Mouse (Mus musculus): Measurements from ENCODE around the gene Dennd4b. TPM values are rescaled to one million over a fixed set of nuclear protein-coding genes. Genes with fewer than 3 reads are reported as not detected.
"Not testable (repeated sequence)": the region's sequence is repeated elsewhere in the genome, so short reads cannot be mapped to it uniquely, and the experiment has no call there.

Gene Dennd4b
- total RNA-seq, 2 experiments from 2014 or later, result 30.5 to 33.4 TPM

DNA sequence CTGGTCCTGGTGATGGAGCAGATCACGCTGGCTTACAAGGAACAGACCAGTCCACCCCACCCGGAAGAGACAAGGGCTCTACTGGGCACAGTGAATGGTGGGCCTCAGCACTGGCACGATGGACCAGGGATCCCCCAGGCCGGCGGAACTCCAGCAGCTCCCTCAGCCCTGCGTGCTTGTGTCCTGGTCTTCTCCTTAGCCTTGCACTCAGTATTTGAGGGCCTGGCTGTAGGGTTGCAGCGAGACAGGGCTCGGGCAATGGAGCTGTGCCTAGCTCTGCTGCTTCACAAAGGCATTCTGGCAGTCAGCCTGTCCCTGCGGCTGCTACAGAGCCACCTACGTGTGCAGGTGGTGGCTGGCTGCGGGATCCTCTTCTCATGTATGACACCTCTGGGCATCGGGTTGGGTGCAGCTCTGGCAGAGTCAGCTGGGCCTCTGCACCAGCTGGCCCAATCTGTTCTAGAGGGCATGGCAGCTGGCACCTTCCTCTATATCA lies 13.2 kb upstream of the Dennd4b start:
- intact Hi-C loops (cut with DNase I), result not testable (repeated sequence)
- peak in 1 of 2 experiments; percentile 46 for DNase-seq (ENCODE audit: low spot score in 2 of 2)

DNA sequence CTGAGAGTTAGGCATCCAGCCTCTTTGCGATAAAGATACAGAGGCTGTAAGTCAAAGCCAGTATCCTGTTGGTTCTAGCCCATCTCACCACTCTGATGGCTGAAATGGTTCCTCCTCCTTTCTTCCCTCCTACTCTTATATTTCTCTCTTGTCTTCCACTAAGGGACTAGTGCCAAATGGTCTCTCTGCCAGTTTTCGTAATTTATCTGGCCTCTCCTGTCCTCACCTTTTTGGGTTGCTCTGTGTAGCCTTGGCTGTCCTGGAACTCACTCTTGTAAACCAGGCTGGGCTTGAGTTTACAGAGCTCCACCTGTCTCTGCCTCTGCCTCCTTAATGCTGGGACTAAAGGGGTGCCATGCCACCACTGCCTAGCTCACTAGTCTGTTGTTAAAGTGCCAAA lies 12.3 kb upstream of the Dennd4b start:
- intact Hi-C loops (cut with DNase I); DNase-seq (ENCODE audit: low spot score in 2 of 2): not testable (repeated sequence)

DNA sequence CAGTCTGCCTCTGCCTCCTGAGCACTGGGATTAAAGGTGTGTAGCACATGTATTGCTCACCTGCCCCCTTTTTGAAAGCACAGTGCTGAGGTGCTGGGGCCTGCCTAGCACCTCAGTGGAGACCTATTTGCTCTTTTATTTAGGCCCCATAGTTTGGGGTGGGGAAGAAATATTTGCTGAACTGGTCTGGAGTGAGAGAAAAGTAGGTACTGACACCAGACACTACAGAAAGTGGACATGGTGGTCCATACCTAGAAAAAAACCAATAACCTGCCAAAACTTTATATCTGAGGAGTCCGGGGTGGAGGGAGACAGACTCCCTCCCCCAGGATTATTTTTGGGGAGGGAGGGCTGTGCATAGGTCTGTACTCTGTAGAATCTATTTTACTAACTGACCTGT lies 11.8 kb upstream of the Dennd4b start:
- DNase-seq (ENCODE audit: low spot score in 2 of 2); intact Hi-C loops (cut with DNase I): not testable (repeated sequence)

DNA sequence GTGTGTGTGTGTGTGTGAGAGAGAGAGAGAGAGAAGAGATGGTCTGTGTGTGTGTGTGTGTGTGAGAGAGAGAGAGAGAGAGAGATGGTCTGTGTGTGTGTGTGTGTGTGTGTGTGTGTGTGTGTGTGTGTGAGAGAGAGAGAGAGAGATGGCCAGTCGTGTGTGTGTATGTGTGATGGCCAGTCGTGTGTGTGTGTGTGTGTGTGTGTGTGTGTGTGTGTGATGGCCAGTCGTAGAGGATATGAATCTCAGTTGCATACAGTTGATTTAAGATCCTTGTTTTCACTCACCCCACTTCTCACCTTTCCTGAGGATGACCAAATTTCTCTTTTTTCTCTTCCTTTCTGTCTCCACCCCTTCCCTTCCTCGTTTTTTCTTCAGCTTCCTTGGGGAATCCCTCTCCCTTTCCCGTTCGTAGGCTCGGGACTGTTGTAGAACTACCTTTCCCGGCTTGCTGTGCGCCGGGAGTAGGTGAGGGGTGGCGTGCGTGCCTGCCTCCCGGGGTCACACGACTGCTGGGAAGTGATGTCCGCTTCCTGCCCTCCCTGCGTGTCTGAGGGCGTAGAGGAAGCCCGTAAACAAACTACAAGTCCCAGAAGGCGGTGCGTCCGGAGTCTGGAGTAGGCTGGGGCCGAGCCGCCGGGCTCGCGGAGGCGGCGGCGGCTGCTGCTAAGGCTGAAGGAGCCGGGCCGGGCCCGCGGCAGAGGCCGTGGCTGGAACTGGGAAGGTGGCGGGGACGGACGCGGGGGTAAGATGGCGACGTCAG lies 11.1 kb upstream of the Dennd4b start, which contains the start of gene Crtc2:
Gene Crtc2 (plus strand): TSS at position 511 of the 766 bp plus-strand sequence.
- intact Hi-C loops (cut with DNase I), result no loop called here
- peak; percentile 97 to 99 for DNase-seq (ENCODE audit: low spot score in 2 of 2)

DNA sequence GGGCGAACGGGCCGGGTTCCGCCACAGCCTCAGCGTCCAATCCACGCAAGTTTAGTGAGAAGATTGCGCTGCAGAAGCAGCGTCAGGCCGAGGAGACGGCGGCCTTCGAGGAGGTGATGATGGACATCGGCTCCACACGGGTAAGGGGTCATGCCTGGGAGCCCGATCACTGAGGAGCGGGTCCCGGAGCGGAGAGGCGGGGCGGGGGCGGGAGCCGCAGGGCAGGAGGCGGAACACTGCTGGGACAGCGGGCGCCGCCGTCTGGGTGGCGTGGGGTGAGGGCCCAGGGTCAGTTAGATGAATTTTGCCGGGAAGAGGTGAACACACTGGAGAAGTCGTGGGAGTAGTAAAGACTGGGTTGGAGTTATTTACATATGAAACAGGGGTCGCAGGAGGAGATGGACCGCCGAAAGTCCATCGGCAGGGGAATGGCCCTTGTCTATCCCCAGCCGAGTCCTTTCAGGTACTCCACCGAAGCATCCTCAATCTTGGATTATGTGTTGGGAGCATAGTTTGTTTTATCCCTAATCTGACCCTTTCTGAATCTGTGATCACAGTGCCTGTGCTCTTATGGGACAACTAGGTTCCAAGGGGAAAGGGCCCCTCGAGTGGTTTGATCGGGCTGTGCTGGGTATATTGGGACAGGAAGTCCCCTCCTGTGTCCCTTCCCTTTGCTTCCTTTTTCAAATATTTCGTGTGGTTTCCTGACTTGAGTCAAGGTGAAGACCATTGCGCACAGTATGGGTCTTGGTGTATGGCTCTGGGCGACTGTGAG lies 10.4 kb upstream of the Dennd4b start:
- no peak for DNase-seq (ENCODE audit: low spot score in 2 of 2)
- intact Hi-C loops (cut with DNase I), result no loop called here

DNA sequence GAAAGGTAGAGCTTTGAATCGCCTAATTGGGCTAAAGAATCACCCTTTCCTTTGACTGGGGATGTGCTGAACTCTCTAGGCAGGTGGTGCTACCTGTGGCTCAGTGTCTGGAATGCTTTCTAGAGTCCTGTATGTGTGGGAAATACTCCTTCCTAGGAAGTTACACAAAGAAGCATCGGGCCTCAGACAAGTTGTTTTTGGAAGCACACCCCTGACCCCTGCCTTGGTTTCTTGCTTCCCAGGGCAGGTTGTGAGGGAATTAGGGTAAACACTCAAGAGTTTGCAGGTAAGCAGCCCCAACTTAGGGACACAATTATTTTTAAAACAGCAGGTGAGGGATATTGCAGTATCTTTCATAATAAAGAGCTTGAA lies 9.8 kb upstream of the Dennd4b start:
- no peak for DNase-seq (ENCODE audit: low spot score in 2 of 2)
- intact Hi-C loops (cut with DNase I), result no loop called here

DNA sequence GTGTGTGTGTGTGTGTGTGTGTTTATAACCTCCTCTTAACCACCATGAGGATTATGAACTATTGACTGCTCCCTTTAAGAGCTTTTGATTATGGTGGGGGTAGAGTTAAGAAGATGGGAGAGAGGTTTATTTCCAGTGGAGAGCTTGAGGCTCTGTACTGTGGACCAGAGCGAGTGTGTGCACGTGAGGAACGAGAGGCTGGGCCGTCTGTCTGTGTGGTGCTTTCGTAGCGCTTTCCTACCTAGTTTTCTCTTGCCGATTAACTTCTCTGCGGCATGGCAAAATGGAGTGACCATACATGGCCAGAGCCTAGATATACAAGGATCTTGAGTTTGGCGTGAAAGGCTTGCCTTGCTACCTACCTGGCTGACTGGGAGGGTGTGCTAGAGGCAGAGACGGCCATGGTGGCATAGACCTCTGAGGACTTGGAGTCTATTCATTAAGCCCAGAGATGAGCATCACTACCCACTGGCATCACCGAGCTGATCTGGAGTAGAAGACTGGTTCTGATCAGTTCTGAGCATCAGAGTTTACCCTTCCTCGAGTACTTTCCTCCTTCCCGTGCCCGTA lies 9.1 kb upstream of the Dennd4b start:
- intact Hi-C loops (cut with DNase I), result no loop called here
- DNase-seq (ENCODE audit: low spot score in 2 of 2), result no peak

DNA sequence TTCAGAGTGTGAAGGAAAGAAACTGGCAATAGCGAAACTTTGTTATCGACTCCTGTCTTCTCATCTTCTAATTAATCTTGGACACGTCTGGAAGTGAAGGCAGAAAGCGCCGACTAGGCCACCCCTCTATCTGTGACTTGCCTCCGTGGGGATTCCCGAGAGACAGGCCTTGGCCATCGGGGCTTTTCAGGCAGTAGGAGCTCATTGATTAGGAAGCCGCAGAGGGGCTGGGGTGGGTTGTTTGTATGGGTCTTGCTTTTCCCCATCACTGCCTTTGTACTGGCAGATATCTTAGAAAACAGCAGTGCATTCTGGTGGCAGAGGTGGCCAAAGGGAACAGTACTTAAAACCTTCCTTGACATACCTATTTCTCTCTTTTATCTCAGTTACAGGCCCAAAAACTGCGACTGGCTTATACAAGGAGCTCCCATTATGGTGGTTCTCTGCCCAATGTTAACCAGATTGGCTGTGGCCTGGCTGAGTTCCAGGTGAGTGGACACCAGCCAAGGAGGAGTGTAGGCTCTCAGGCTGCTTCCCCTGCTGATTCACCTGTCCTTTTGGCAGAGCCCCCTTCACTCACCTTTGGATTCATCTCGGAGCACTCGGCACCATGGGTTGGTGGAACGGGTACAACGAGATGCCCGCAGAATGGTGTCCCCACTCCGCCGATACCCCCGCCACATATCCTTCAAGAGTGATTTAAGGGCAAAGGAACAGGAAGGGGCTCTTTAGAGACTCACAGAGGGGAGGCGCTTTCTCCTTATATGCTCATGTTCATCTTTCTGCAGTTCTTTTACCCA lies 8.1 kb upstream of the Dennd4b start:
- intact Hi-C loops (cut with DNase I), result no loop called here
- DNase-seq (ENCODE audit: low spot score in 2 of 2), result no peak

DNA sequence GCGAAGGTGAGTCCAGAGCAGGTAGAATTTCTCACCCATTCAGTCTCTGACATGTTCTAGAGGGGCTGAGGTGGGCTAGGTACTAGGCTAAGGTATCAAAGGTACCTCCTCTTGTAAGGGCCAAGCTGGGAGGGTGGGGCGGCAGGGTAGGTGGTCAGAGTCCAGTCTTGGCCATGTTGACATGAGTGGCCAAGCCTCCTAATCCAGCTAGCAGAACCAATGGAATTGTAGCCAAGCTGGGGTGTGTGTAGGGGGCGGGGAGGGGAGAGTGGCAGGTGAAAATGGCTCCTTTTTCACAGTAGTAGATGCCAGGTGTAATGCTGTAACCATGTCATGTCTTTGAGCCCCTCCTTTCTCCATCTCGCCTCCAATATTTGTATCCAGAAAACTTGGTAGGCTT lies 6.5 kb upstream of the Dennd4b start:
- no peak for DNase-seq (ENCODE audit: low spot score in 2 of 2)
- intact Hi-C loops (cut with DNase I), result no loop called here

DNA sequence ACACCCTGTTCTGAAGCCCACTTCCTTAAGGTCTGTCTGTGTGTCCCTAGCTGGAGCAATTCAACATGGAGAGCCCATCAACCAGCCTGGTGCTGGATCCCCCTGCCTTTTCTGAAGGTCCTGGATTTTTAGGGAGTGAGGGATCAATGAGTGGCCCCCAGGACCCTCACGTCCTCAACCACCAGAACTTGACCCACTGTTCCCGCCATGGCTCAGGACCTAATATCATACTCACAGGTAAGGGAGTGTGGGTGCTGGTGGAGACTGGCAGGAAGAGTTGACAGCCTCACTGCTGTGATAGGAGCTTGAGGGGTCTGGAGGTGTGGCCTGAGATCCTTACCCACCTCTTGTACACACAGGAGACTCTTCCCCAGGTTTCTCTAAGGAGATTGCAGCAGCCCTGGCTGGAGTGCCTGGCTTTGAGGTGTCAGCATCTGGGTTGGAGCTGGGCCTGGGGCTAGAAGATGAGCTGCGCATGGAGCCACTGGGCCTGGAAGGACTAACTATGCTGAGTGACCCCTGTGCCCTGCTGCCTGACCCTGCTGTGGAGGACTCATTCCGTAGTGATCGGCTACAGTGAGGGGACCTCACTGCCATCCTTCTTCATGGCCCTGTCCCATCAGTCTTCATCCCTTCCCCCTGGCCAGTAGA lies 1.7 kb upstream of the Dennd4b start:
- intact Hi-C loops (cut with DNase I), result no loop called here
- DNase-seq (ENCODE audit: low spot score in 2 of 2), result no peak

DNA sequence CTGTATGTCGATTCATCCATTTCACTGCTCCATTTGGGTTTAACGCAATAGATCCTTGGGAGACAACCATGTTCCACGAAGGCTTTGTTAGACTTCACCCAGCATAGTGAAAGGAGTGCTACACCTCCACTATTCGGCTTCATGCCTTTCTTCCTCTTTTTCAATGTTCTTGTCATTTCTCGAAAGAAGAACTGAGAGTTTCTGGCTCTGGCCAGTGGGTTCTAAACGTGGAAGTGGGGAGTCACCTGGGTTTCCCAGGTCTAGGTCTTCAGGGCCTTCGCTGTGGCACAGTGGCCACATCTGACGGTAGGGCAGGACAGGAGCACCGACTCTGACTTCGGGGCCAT lies 325 bp upstream of the Dennd4b start:
- intact Hi-C loops (cut with DNase I), result loop anchor here (1.0 to 5.0 kb wide), 2 partner anchors 28 to 108 kb away; no protein-coding TSS in a partner anchor
- no peak for DNase-seq (ENCODE audit: low spot score in 2 of 2)

DNA sequence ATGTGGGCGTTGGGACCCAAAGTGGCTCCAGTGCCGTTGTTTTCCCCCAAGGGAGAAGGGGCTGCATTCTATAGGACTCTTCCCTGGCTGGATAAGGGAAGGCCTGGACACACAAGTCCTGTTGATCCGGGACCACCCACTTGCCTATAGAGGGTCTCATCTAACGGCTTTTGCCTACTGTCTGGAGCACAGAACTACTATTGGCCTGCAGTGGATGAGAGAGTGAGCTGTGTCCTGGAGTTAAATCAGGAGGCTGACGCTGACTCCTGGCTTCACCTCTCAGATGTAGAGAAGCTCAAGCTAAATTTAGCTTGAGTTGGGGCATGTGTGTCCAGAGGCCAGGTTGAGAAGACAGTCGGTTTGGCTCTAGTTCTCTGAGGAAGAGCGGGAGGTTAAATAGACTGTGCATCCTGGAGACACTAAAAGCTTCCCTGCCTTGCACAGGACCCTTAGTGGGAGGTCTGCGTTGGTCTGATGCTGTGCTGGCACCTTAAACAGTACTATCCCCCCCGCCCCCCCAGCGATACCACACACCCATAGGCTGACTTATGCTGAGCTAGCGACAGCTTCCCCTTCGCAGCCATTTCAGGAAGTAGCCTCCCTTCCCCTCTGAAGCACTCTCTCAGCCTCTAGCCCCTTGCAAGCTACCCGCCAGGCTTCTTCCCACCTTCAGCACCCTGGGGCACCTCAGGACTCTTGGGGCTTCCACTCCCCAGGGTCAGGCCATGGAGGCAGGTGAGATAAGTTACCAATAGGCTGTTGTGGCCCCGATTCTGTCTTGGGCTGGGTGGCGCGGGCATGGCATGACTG lies 1.2 kb downstream of the Dennd4b start:
- no peak for DNase-seq (ENCODE audit: low spot score in 2 of 2)
- intact Hi-C loops (cut with DNase I), result loop anchor here (1.0 to 5.0 kb wide), 2 partner anchors 26 to 106 kb away; no protein-coding TSS in a partner anchor

DNA sequence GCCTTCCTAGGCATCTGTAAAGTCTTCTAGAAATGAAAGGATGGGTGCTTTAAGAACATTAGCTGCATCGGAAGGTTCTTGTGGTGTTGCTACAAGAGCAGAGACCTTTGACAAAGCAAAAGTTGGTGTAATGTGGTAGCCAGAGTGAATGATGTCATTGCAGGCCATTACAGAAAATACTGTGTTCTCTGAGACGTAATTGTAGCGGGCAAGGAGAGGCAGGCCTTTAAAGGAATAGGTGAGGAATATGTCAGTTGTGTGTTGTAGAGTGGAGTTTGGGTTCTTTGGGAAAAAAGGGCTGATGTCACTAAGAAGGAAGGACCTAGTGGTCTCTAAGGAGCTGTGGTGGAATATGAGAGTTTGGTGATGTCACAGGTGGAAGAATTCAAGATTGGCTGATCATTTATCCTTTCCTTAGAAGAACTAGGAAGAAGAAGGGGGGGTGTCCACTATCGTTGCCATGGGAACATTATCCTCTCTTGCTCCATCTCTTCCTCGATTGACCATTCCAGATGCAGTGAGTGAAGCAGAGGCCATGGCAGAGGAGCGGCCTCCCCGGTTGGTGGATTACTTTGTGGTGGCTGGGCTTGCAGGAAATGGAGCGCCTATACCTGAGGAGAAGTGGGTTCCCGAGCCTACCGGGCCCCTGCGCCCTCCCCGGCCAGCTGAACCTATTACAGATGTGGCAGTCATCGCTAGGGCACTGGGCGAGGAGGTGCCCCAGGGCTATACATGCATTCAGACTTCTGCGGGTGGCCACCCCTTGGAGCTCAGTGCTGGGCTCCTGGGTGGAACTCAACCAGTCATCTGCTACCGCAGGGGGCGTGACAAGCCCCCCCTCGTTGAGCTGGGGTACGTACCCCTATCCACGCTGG lies 2.2 kb downstream of the Dennd4b start:
- DNase-seq (ENCODE audit: low spot score in 2 of 2), result no peak
- intact Hi-C loops (cut with DNase I), result loop anchor here (5.0 kb wide), 1 partner anchor 105 kb away; no protein-coding TSS in a partner anchor

DNA sequence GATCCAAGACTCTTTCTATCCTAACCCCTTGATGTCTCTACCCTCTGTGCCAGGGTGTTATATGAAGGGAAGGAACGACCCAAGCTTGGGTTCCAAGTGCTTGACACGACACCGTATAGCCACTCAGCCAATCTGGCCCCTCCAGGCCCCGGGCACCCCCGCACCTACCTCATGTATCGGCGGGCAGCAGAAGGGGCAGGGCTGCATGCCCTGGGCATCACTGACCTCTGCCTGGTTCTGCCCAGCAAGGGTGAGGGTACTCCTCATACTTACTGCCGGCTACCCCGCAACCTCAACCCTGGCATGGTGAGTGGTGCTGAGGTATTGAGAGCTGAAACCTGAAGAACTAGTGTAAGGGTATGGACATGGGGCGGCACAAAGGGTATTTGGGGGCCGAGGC lies 3.2 kb downstream of the Dennd4b start:
- intact Hi-C loops (cut with DNase I), result loop anchor here (5.0 kb wide), 1 partner anchor 104 kb away; no protein-coding TSS in a partner anchor
- DNase-seq (ENCODE audit: low spot score in 2 of 2), result no peak

DNA sequence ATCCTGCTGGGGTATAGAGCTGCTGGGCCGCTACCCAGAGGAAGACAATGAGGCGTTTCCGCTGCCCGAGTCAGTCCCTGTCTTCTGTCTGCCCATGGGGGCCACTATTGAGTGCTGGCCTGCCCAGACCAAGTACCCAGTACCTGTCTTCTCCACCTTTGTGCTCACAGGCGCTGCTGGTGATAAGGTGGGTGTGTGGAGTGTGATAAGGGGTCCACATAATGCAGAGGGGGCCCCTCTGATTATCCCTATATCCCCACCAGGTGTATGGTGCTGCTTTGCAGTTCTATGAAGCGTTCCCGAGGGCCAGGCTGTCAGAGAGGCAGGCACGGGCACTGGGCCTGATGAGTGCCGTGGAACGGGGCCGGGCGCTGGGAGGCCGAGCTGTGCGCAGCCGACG lies 4.0 kb downstream of the Dennd4b start:
- intact Hi-C loops (cut with DNase I), result loop anchor here (5.0 kb wide), 1 partner anchor 103 kb away; no protein-coding TSS in a partner anchor
- DNase-seq (ENCODE audit: low spot score in 2 of 2), result no peak

DNA sequence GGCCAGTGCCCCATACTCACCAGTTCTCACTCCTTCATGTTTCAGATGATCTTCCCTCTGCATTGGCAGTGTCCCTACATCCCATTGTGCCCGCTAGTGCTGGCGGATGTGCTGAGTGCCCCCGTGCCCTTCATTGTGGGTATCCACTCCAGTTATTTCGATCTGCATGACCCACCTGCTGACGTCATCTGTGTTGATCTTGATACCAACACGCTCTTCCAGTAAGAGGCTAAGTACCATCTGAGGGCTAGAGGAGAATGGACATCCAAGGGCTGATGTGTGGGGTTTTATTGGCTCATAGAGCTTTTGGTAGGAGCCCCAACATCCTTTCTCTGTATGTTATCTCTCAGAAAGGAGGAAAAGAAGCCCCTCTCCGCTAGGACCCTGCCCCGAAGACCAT lies 5.8 kb downstream of the Dennd4b start:
- intact Hi-C loops (cut with DNase I), result no loop called here
- DNase-seq (ENCODE audit: low spot score in 2 of 2), result no peak

DNA sequence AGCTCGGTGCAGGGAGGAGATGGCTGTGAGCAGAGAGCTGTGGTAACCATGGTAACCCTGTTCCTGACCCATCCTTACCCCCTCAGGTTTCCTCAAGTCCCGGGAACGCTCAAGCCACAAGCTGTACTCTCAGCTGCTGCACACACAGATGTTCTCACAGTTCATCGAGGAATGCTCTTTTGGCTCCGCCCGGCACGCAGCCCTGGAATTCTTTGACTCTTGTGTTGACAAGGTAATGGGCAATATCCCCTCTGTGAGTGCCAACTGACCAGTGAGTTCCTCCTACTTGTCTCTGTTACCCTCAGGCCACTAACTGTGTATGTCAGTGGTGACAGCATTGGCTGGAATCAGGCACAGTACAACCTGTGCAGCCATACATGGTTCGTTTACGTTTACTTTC lies 7.2 kb downstream of the Dennd4b start:
- DNase-seq (ENCODE audit: low spot score in 2 of 2), result no peak
- intact Hi-C loops (cut with DNase I), result no loop called here
